Mouse (Mus musculus) lung, embryonic 14.5 days (tissue): Measurements from ENCODE around the gene Kat6b. TPM values are rescaled to one million over a fixed set of nuclear protein-coding genes. Genes with fewer than 3 reads are reported as not detected.

ENCODE experiments used
- ATAC-seq: fragments of 200-750 bp; cut with Nextera tagmentation; 2 replicates; pipeline ENCODE4 v1.8.0; 2017; ENCODE audit warnings: mild to moderate bottlenecking, moderate TSS enrichment, moderate library complexity; ENCODE audit not compliant: insufficient read depth
- DNase-seq: peaks from one replicate; pipeline ENCODE4 v3.0.0-alpha.2; 2015
- H3K27ac ChIP-seq: fragments of 300-500 bp; sonication (generic); 2 replicates; pipeline ENCODE4 v1.5.1; 2014; ENCODE audit warnings: low read depth, mild to moderate bottlenecking, moderate library complexity
- H3K27me3 ChIP-seq: fragments of 300-500 bp; sonication (generic); 2 replicates; pipeline ENCODE4 v1.6.1; 2014; ENCODE audit warnings: low read length, control low read depth; ENCODE audit not compliant: insufficient read depth
- H3K36me3 ChIP-seq: fragments of 300-500 bp; sonication (generic); 2 replicates; pipeline ENCODE4 v1.6.1; 2014; ENCODE audit warnings: control low read depth; ENCODE audit not compliant: insufficient read depth
- H3K4me1 ChIP-seq: fragments of 300-500 bp; sonication (generic); 2 replicates; pipeline ENCODE4 v1.6.1; 2014; ENCODE audit warnings: antibody characterized with exemption, control low read depth; ENCODE audit not compliant: insufficient read depth
- H3K4me2 ChIP-seq: fragments of 300-500 bp; sonication (generic); 2 replicates; pipeline ENCODE4 v1.6.1; 2014; ENCODE audit warnings: mild to moderate bottlenecking
- H3K4me3 ChIP-seq: fragments of 300-500 bp; sonication (generic); 2 replicates; pipeline ENCODE4 v1.5.1; 2014; ENCODE audit warnings: low read depth, low read length
- H3K9ac ChIP-seq: fragments of 300-500 bp; sonication (generic); 2 replicates; pipeline ENCODE4 v1.6.1; 2014
- H3K9me3 ChIP-seq: fragments of 300-500 bp; sonication (generic); 2 replicates; pipeline ENCODE4 v1.6.1; 2016; ENCODE audit warnings: low read depth, low read length, control low read depth
- CTCF ChIP-seq: IDR thresholded peaks from 2 replicates; pipeline ENCODE4 v1.5.1; 2016; ENCODE audit warnings: antibody characterized with exemption, low read depth
- WGBS: fragments of 180-500 bp; shearing (Covaris S2); extraction: QIAGEN DNeasy Blood & Tissue Kit; methylation state at CpG from one replicate; pipeline ENCODE4 v1.1.7; 2014; 5-methylcytosine and 5-hydroxymethylcytosine counted together
- polyA plus RNA-seq: library from polyadenylated mRNA; unstranded; fragments of >200 nt; fragmentation: Nextera tagmentation; extraction: Ambion mirVana; gene quantifications from 2 replicates; pipeline ENCODE4 v1.2.1, GENCODE M21; 2014

The Kat6b gene
- polyA plus RNA-seq, 1 experiment from 2014 or later: 14.2 TPM

DNA sequence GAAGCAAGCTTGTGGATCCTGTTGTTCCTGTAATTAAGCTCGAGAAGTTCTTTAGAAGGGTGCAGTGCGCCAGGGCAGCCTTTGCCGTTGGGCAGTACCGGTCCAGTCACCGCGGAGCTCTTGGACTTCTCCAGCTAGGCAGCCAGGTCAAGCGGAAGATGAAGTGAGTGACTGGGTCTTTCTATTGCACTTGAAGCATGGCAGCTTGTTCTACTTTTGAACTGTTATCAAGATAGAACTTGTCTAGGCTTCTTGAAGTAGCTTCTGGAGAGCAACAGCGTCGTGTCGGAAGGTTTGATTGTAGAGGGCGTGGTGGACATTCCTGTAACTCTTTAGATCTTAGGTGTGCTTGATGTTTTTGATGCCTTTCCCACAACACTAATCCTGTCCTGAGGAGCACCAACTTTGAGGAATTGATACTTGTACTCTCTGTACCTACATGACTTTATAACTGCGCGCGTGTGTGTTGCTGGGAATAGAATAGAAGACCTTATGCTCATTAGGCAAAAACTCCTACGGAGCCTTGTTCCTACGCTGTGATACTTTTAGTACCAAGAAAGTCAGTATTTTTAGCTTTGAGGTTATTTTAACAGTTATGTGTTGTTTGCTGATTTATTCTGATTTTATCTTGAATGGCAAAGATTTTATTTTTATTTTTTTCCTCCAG is 41.2 kb downstream of the Kat6b start:
- peaks cover 19% of the 10 kb centered on the region for H3K4me1 ChIP-seq

DNA sequence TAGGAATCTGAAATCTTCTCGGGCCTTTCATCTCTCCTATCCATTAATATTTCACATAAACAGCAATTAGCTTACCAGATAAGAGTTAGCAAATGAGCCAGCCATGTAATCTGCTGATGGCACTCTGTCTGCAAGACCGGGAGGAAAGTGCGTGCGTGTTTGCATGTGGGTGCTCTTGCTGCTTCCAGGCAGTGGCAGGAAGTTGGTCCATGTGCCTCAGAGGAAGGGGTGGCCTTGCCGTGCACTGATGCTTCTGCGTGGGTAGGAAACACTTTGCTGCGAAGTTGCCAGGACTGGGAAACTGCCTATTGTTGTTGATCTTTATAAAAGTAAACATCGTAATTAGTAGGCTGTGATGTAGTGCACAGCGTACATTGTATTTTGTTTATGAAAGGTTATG is 42.0 kb downstream of the Kat6b start:
- DNase-seq (peak; percentile 48), ATAC-seq (no peak)
- peak overlapping the region; percentile 15; the same call in 1 of the 2 replicates for H3K4me2 ChIP-seq
- WGBS: 30% methylated on average over 9 of the region's 9 CpGs
- H3K27me3 ChIP-seq: no peaks in the 10 kb centered on the region
- H3K27ac ChIP-seq: peak overlapping the region; percentile 73
- no peak overlapping the region for H3K4me3 ChIP-seq
- no peaks in the 10 kb centered on the region for H3K9me3 ChIP-seq
- TF ChIP-seq CTCF: no peak
- H3K9ac ChIP-seq: no peak overlapping the region
- H3K36me3 ChIP-seq: peaks cover 6% of the 10 kb centered on the region; the same call in 1 of the 2 replicates
- peaks cover 19% of the 10 kb centered on the region for H3K4me1 ChIP-seq

More for the DNA sequence above, 41.2 kb downstream of the Kat6b start:
- no peak overlapping the region for H3K27ac ChIP-seq
- no peak for TF ChIP-seq CTCF
- peaks cover 14% of the 10 kb centered on the region for H3K36me3 ChIP-seq
- no peak overlapping the region for H3K4me3 ChIP-seq
- no peaks in the 10 kb centered on the region for H3K27me3 ChIP-seq
- H3K9ac ChIP-seq: no peak overlapping the region
- H3K9me3 ChIP-seq: no peaks in the 10 kb centered on the region
- DNase-seq (peak; percentile 8), ATAC-seq (no peak)
- 70% methylated on average over 16 of the region's 16 CpGs for WGBS
- no peak overlapping the region for H3K4me2 ChIP-seq

DNA sequence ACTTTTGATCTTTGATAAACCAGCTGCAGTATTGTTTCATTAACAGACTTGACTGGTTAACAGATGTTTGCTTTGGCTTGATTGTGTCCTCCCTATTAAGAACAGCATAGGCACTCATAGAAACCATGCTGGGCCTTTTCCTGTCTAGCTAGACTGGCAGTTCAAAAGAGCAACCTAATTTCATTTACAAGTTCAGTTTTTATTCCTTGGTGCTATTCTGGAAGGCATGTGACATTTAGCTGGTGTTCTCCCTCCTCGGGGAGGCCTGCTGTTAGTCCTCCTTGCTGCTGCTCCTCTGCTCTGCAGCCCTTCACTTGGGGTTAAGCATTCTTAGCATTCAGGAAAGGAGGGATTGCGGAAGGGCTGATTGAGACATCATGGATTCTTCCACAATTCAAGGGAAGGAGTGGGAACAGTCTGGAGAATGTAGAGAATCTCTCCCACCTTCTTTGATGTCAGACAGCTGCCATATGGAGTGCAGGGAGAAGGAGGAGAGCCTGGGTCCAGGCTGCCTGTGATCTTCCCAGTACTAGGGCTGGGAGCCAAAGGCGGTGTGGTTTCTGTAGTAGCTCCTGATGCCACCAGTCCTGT is 42.7 kb downstream of the Kat6b start:
- ATAC-seq: peak; percentile 75
- no peak overlapping the region for H3K4me3 ChIP-seq
- peak; percentile 69 for DNase-seq
- peak overlapping the region; percentile 73 for H3K27ac ChIP-seq
- no peak for TF ChIP-seq CTCF
- H3K4me1 ChIP-seq: peaks cover 19% of the 10 kb centered on the region
- 23% methylated on average over 3 of the region's 3 CpGs for WGBS
- H3K4me2 ChIP-seq: peak overlapping the region; percentile 23; the same call in 1 of the 2 replicates
- no peaks in the 10 kb centered on the region for H3K36me3 ChIP-seq
- no peak overlapping the region; the same call in 1 of the 2 replicates for H3K9ac ChIP-seq
- no peaks in the 10 kb centered on the region for H3K9me3 ChIP-seq
- no peaks in the 10 kb centered on the region for H3K27me3 ChIP-seq

DNA sequence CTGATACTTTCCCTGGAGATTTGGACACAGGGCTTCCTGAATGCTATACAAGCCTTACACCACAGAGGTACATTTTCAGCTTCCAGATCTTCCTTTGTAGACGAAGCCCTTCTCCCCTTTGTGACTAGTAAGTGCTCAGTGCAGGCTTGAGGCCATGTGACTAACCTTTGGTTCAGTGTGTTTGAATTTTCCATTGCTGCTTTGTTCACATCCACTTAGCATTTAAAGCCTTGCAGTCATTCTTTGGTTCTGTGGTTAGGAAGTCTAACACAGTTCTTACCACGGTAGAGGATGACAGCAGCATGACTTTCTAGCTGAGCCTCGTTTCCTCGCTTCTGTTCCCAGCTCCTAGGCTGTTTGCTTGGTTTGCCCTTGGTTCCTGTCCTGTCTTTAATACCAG is 44.4 kb downstream of the Kat6b start:
- Histone ChIP-seq H3K27me3 (no peaks in the 10 kb centered on the region), H3K36me3 (no peaks in the 10 kb centered on the region), H3K27ac (peak overlapping the region; percentile 21; the same call in 1 of the 2 replicates), H3K9me3 (no peaks in the 10 kb centered on the region), H3K4me2 (no peak overlapping the region), H3K9ac (no peak overlapping the region), H3K4me1 (peaks cover 19% of the 10 kb centered on the region), H3K4me3 (no peak overlapping the region)
- ATAC-seq (no peak), DNase-seq (no peak)
- no peak for TF ChIP-seq CTCF
- WGBS: 67% methylated on average over 4 of the region's 4 CpGs

GRCm38 (mm10) chr14:21533566-21533965 is 52.3 kb downstream of the Kat6b start:
- Histone ChIP-seq H3K27ac (no peak overlapping the region), H3K9ac (no peak overlapping the region), H3K36me3 (no peaks in the 10 kb centered on the region), H3K4me2 (no peak overlapping the region), H3K27me3 (no peaks in the 10 kb centered on the region), H3K4me1 (no peaks in the 10 kb centered on the region), H3K4me3 (no peak overlapping the region), H3K9me3 (no peaks in the 10 kb centered on the region)
- DNase-seq: no peak
- WGBS: 68% methylated on average over 4 of the region's 4 CpGs
- no peak for TF ChIP-seq CTCF
- no peak for ATAC-seq

- no peak overlapping the region for H3K4me3 ChIP-seq
- no peaks in the 10 kb centered on the region for H3K9me3 ChIP-seq
- ATAC-seq (no peak), DNase-seq (no peak)
- no peak overlapping the region for H3K4me2 ChIP-seq
- no peaks in the 10 kb centered on the region for H3K36me3 ChIP-seq
- no peaks in the 10 kb centered on the region for H3K4me1 ChIP-seq
- no peak overlapping the region for H3K9ac ChIP-seq
- H3K27me3 ChIP-seq: no peaks in the 10 kb centered on the region
- TF ChIP-seq CTCF: no peak
- 60% methylated on average over 2 of the region's 2 CpGs for WGBS
- no peak overlapping the region for H3K27ac ChIP-seq
Observed at GRCm38 (mm10) chr14:21534066-21534465, 52.8 kb downstream of the Kat6b start.

GRCm38 (mm10) chr14:21534542-21535272 is 53.5 kb downstream of the Kat6b start:
- 83% methylated on average over 11 of the region's 11 CpGs for WGBS
- no peak for TF ChIP-seq CTCF
- no peaks in the 10 kb centered on the region for H3K27me3 ChIP-seq
- H3K36me3 ChIP-seq: no peaks in the 10 kb centered on the region
- H3K9me3 ChIP-seq: no peaks in the 10 kb centered on the region
- no peak overlapping the region for H3K4me3 ChIP-seq
- no peak overlapping the region for H3K4me2 ChIP-seq
- ATAC-seq (no peak), DNase-seq (no peak)
- no peak overlapping the region for H3K9ac ChIP-seq
- H3K27ac ChIP-seq: no peak overlapping the region
- no peaks in the 10 kb centered on the region for H3K4me1 ChIP-seq
